Mouse (Mus musculus) MEL (cell line): Measurements from ENCODE around the gene Mpig6b.

Experiments used
- CHD2 ChIP-seq: IDR thresholded peaks from 2 replicates; pipeline ENCODE4 v1.6.1; 2011; ENCODE audit warnings: low read length, improper control_type of control experiment
- CTCF ChIP-seq, 3 experiments: IDR thresholded peaks in 2 of 3; conservative IDR thresholded peaks in 1 of 3; 2 replicates each; pipeline ENCODE4 v1.5.1; 2011 to 2012; ENCODE audit warnings: low read length in 3 of 3, low read depth in 2 of 3, mild to moderate bottlenecking in 2 of 3, improper control_type of control experiment in 1 of 3, inconsistent platforms in 1 of 3, mixed read lengths in 1 of 3, moderate library complexity in 1 of 3; ENCODE audit not compliant: control insufficient read depth in 1 of 3, insufficient read depth in 1 of 3, poor library complexity in 1 of 3, severe bottlenecking in 1 of 3
- JUND ChIP-seq: IDR thresholded peaks from 2 replicates; pipeline ENCODE4 v1.6.1; 2011; ENCODE audit warnings: low read depth, mild to moderate bottlenecking, improper control_type of control experiment, low read length
- UBTF ChIP-seq: IDR thresholded peaks from 2 replicates; pipeline ENCODE4 v1.6.1; 2012; ENCODE audit warnings: low read depth, mild to moderate bottlenecking, inconsistent platforms, low read length, improper control_type of control experiment, moderate library complexity, borderline replicate concordance; ENCODE audit not compliant: insufficient read depth

GRCm38 (mm10) chr17:35020551-35020950, 45.4 kb downstream of the Mpig6b start:
- no peak for TF ChIP-seq CTCF (IDR thresholded peaks at IDR 0.05 in 2 of 3, conservative IDR thresholded peaks at IDR 0.05 in 1 of 3; ENCODE audit: control insufficient read depth in 1 of 3, insufficient read depth in 1 of 3, low read depth in 2 of 3, low read length in 3 of 3, poor library complexity in 1 of 3, severe bottlenecking in 1 of 3)
- TF ChIP-seq JUND = no peak
- no peak for TF ChIP-seq UBTF
- TF ChIP-seq CHD2 = no peak
